Mouse (Mus musculus) kidney, adult 11 months (tissue): ENCODE measurements at regions not wholly inside any gene's neighbourhood (a gene's known extent, or its start where the extent isn't known, plus 50 kb on each side); places are given as distances from the start of the nearest gene placed in this dataset.
"Not testable (repeated sequence)": the region's sequence is repeated elsewhere in the genome, so short reads cannot be mapped to it uniquely, and the experiment has no call there.

ENCODE experiments used
- DNase-seq: peaks from one replicate; pipeline ENCODE4 v3.0.0; 2022

DNA sequence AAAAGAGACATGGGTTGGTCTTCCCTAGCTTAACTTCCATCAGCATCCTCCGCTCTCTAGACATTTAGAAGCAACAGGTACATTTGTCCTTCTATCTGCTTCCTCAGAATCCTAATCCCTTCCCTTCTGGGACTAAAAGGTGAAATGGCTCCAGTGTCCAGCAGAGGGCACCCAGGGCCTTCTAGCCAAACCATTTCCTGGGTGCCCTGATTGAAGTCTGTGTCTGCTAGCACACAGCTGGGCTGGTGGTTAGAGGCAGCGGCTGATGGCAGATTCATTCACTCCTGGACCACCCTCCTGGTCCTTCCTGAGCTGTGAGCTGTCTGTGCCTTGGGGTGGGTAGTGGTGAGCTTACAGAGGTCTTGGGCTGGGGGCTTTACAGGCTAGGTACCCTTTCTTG, 76.5 kb upstream of the Col13a1 start:
- DNase-seq = no peak

GRCm38 (mm10) chr10:62049782-62050192, 70.9 kb upstream of the Col13a1 start:
- DNase-seq = peak; percentile 18

GRCm38 (mm10) chr10:62044408-62044807, 65.5 kb upstream of the Col13a1 start:
- DNase-seq = no peak

- no peak for DNase-seq
These were observed 61.0 kb upstream of the Col13a1 start for GRCm38 (mm10) chr10:62039915-62040314.

DNA sequence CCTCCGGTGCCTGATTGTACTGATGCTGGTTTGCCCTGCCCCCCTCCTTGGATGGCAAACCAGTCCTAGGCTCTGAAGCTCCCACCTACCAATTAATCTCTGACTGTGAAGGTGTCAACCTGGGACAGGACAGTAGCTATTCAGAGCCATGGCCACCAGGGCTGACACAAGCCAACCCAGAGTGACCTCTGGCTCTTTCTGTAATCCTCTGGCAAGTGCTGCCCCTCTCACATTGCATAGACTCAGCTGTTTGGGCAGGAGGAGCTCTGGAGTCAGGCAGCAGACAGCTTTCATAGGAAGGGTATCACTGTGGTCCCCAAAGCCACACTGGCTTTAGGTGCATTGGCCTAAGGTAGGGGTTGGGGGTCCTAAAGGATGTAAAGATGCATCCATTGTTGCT, 59.7 kb upstream of the Col13a1 start:
- no peak for DNase-seq

DNA sequence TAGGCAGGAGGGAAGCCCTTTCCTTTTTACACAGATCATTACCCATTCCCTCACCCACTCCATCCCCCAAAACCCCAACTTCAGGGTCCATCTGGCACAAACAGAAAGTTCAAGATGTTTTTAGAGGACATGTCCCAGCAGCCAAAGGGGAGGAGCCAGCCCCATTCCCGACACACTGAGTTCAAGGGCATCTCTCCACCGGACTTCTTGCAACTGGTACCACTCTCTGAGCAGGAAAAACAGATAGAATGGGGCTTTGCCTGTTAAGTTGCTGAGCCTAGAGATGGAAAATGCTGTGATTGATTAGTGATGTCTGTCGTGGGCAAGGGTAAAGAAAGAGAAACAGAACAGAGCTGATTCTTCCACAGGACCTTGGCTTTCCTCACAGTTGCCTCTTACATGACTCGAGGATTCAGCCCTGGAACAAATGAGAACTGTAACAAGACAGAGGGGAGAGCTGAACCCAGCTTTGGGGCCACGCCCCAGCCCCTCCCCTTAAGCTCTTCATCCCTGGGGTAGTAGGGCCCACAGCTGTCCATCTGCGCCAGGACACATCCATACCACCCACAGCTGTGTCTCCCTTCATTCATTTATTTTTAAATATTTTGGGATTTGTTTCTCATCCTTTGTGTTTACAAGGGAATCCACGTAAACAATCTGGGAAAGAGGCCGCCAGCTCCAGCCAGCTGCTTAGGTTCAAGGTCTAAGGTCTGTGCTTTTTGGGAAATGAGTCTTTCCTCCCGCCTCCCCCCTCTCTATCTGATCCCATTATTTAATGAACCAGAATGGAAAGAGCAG, 58.7 kb upstream of the Col13a1 start:
- DNase-seq = no peak

DNA sequence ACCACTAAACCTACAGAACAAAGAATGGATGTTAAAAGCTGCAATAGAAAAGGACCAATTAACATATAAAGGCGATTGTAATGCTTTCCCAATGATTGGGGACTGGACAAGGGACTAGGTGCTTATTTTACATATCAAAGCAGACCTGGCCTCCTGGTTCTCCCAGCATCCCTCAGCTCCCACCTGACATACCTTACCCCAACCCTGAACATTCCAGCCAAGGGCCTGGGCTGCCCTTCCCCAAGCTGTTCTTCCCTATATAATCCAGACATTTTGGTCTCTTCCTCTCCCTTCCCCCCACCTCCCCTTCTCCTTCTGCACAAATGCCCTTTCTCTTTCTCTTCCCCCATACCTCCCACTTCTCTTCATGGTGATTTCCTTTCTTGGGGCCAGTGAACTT, 57.9 kb upstream of the Col13a1 start:
- DNase-seq = no peak

DNA sequence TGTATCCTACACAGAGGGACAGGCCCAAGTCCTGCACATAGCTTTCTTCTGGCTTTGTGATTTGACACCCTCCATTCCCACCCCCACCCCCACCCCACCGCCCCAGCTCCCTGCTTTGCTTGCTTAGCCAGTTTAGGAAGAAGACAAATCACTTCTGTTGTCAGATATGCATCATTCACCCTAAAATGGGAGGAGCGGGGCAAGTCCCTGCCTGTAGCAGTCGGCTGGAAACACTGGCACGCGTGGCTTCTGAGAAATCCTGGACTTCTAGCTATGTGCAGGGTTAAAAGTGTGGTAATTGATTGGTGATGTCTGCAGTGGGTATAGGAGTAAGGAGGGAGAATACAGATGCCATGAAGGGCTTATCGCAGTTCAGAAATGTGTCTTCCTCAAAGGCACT, 55.4 kb upstream of the Col13a1 start:
- no peak for DNase-seq

DNA sequence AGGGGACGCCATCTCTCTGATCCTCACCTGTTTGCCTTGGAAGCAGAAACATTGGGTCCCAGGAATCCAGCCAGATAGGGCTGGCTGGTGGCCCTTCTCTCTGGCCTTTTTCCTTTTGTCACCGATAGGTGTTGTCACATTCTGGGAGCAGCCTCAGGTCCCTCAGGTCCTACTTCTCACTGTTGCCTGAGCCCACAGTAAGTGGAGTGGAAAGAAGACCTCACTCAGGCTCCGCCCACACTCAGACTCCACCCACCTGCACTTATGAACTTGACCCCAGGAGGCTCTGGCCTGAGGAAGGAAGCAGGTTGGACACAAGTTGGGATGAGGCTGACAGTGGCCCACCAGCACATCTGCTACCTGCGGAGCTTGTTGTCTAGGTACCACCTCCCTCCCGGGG, 54.8 kb upstream of the Col13a1 start:
- no peak for DNase-seq

DNA sequence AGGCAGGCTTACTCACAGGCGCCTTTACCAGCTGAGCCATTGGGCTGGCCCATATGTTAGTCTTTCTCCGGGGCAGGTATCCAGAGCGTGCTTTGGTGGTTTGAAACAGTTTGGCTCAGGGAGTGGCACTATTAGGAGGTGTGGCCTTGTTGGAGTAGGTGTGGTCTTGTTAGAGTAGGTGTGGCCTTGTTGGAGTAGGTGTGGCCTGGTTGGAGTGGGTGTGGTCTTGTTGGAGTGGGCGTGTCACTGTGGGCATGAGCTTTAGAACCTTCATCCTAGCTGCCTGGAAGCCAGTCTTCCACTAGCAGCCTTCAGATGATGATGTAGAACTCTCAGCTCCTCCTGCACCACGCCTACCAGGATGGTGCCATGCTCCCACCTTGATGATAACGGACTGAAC, 53.1 kb upstream of the Col13a1 start:
- not testable (repeated sequence) for DNase-seq

GRCm38 (mm10) chr10:62029271-62029670, 50.4 kb upstream of the Col13a1 start:
- DNase-seq = no peak
